Mouse (Mus musculus): ENCODE results near the gene Ppy.

The Ppy gene

DNA sequence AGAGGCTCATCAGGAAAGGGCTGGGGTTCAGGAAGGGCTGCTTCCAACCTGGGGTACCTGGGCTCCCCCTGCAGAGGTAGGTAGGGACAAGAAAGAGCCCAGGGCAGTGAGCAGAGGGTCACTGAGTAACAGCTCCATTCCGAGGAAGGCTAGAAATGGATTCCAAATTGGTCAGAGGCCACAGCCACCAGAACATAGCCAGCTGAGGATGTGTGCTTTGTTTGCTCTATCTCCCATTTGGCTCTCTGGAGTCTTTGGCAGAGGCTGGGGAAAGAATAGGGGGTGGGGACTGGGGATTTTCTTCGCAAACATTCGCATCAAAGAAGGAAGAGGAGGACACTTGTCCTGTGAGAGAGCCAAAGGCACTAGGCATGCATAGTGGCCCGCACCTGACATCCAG, 49.2 kb downstream of the Ppy start:
- in situ Hi-C loops (cut with MboI; ENCODE audit: unreplicated experiment in 2 of 2), result loop anchor here in 1 of 2 experiments (10.0 kb wide), 1 partner anchor 137 kb away; no protein-coding TSS in a partner anchor

- in situ Hi-C loops (cut with MboI; ENCODE audit: unreplicated experiment in 2 of 2), result loop anchor here in 1 of 2 experiments (10.0 kb wide), 1 partner anchor 137 kb away; no protein-coding TSS in a partner anchor
Observed at GRCm38 (mm10) chr11:102051541-102051940, 49.6 kb downstream of the Ppy start.
